Mouse (Mus musculus) ES-Bruce4 (cell line): ENCODE measurements around the gene Mllt1. TPM values are rescaled to one million over a fixed set of nuclear protein-coding genes. Genes with fewer than 3 reads are reported as not detected.

ENCODE experiments used
- H3K27ac ChIP-seq: 2 replicates; pipeline ENCODE4 v1.5.1; 2012; ENCODE audit warnings: low read length, inconsistent platforms; ENCODE audit not compliant: insufficient read depth
- H3K27me3 ChIP-seq: 2 replicates; pipeline ENCODE4 v1.6.1; 2012; ENCODE audit warnings: mild to moderate bottlenecking, low read length, inconsistent platforms; ENCODE audit not compliant: control insufficient read depth, poor library complexity, insufficient read depth, severe bottlenecking
- H3K36me3 ChIP-seq: 2 replicates; pipeline ENCODE4 v1.6.1; 2012; ENCODE audit warnings: inconsistent platforms, mild to moderate bottlenecking, low read length, moderate library complexity; ENCODE audit not compliant: control insufficient read depth, poor library complexity, insufficient read depth, severe bottlenecking
- H3K4me1 ChIP-seq: one replicate; pipeline ENCODE4 v1.8.1; 2011; ENCODE audit warnings: low read length; ENCODE audit not compliant: control insufficient read depth, insufficient read depth
- H3K4me3 ChIP-seq: 2 replicates; pipeline ENCODE4 v1.5.1; 2011; ENCODE audit warnings: low read depth, mild to moderate bottlenecking, low read length
- H3K9ac ChIP-seq: 2 replicates; pipeline ENCODE4 v1.6.1; 2012; ENCODE audit warnings: low read depth, mild to moderate bottlenecking, inconsistent platforms; ENCODE audit not compliant: poor library complexity, severe bottlenecking
- H3K9me3 ChIP-seq: replicated peaks from 2 replicates; pipeline ENCODE4 v1.6.1; 2012; ENCODE audit warnings: mild to moderate bottlenecking, low read length, inconsistent platforms; ENCODE audit not compliant: control insufficient read depth, poor library complexity, insufficient read depth, severe bottlenecking
- CTCF ChIP-seq: IDR thresholded peaks from one replicate; pipeline ENCODE4 v1.8.1; 2011; ENCODE audit warnings: low read depth, low read length
- EP300 ChIP-seq: IDR thresholded peaks from 2 replicates; pipeline ENCODE4 v1.6.1; 2011; ENCODE audit warnings: low read depth, low read length; ENCODE audit not compliant: insufficient read depth
- POLR2A ChIP-seq: IDR thresholded peaks from one replicate; pipeline ENCODE4 v1.8.1; 2011; ENCODE audit warnings: low read length; ENCODE audit not compliant: insufficient read depth
- polyA plus RNA-seq: library from polyadenylated mRNA; stranded (reverse); fragments of >200 nt; gene quantifications from 2 replicates; pipeline ENCODE4 v1.2.4, GENCODE M21; 2011; ENCODE audit warnings: low read depth; ENCODE audit not compliant: missing spikeins, insufficient read depth, insufficient read length

Mllt1 gene
- polyA plus RNA-seq, 1 experiment = 20.7 TPM

DNA sequence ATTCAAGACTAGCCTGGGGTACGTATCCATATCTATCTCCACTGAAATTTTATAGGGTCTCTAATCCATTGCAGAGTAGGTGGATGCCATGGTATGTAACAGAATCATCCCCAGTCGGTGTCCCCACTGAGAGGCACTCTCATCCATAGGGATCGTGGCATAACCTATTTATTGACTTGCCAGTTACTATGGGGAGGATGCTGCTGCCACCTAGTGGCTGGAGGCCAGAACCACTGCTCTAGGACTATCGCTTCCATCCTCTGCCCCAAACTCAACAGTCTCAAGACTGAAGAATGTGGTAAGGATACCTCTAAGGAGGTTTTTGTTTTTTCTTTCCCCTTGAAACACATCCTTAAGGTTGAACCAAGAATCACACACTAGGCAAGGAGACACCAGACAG is 77.0 kb downstream of the Mllt1 start:
- TF ChIP-seq POLR2A (no peak), EP300 (peak; percentile 30; the same call in 1 of the 2 replicates), CTCF (peak; percentile 99)
- Histone ChIP-seq H3K9me3 (no peaks in the 10 kb centered on the region), H3K27me3 (no peaks in the 10 kb centered on the region), H3K9ac (no peak overlapping the region; the same call in 1 of the 2 replicates), H3K27ac (peak overlapping the region; percentile 74), H3K4me3 (no peak overlapping the region), H3K4me1 (peaks cover 3% of the 10 kb centered on the region), H3K36me3 (no peaks in the 10 kb centered on the region)

DNA sequence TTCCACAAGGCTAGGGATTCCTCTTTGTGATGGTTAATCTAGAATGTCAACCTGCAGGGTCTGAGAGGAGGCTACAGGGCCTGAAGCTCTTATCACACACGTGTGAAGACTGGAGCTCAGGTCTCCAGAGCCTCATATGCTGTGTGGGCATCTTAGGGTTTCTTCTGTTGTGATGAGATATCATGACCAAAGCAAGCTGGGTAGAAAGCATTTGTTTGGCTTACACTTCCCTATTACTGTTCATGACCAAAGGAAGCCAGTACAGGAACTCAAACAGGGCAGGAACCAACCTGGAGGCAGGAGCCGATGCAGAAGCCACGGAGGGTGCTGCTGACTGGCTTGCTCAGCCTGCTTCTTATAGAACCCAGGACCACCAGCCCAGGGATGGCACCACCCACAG is 79.8 kb downstream of the Mllt1 start:
- Histone ChIP-seq H3K9me3 (no peaks in the 10 kb centered on the region), H3K9ac (no peak overlapping the region), H3K4me1 (no peaks in the 10 kb centered on the region), H3K4me3 (no peak overlapping the region), H3K27ac (no peak overlapping the region), H3K36me3 (no peaks in the 10 kb centered on the region), H3K27me3 (no peaks in the 10 kb centered on the region)
- no peak for TF ChIP-seq CTCF
- no peak for TF ChIP-seq EP300
- TF ChIP-seq POLR2A = no peak

DNA sequence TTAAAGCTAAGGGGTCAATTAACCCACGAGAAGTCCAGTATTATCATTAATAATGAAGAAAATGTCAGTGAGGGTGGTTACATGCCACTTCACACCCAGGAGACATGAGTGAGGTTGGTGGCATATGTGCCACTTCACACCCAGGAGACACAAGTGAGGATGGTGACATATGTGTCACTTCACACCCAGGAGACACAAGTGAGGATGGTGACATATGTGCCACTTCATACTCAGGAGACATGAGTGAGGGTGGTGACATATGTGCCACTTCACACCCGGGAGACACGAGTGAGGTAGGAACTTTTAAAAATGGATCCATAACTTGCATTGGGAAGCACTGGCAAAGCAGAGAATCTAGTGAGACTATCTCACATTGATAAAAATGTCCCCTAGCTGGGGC is 84.0 kb downstream of the Mllt1 start:
- no peaks in the 10 kb centered on the region for H3K9me3 ChIP-seq
- TF ChIP-seq POLR2A (no peak), EP300 (no peak)
- H3K4me3 ChIP-seq = no peak overlapping the region
- no peaks in the 10 kb centered on the region for H3K27me3 ChIP-seq
- no peak overlapping the region for H3K27ac ChIP-seq
- no peak overlapping the region for H3K9ac ChIP-seq
- H3K4me1 ChIP-seq = peaks cover 5% of the 10 kb centered on the region
- no peaks in the 10 kb centered on the region for H3K36me3 ChIP-seq

DNA sequence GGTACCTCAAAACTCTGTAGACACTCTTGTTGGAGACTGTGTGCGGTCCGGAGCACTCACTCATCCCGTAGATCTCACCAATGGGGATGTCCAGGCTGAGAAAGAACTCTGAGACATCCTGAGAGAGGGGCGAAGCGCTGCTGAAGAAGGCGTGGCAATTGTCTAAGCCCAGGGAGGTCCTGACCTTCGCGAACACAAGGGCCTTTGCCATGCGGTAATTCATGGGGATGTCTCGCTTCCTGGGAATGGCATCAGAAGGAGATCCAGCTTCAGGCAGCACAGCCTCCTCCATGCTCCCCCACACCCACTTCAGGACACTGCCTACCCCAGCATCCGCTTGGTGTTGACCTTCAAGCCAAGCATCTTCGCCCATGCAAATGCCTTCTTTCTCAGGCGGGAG is 85.5 kb downstream of the Mllt1 start:
- Histone ChIP-seq H3K4me3 (no peak overlapping the region), H3K27ac (no peak overlapping the region), H3K27me3 (no peaks in the 10 kb centered on the region), H3K4me1 (peaks cover 5% of the 10 kb centered on the region), H3K9me3 (no peaks in the 10 kb centered on the region), H3K36me3 (no peaks in the 10 kb centered on the region), H3K9ac (no peak overlapping the region)
- TF ChIP-seq CTCF (no peak), POLR2A (no peak), EP300 (no peak)

DNA sequence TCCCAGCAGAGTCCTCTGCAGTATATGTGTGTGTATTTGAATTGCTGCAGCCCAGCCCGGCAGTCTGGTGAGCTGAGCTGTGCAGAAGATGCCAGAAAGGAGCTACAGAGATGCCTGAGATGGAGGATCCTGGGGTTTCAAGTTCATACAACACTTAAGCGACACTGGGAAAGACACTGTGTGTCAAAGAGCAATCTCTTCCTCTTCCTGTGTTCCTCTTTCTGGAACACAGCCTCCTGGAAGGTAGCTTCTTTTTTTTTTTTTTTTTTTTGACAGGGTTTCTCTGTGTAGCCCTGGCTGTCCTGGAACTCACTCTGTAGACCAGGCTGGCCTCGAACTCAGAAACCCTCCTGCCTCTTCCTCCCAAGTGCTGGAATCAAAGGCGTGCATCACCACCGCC is 86.4 kb downstream of the Mllt1 start:
- Histone ChIP-seq H3K9me3 (no peaks in the 10 kb centered on the region), H3K9ac (no peak overlapping the region), H3K36me3 (no peaks in the 10 kb centered on the region), H3K27ac (no peak overlapping the region), H3K4me1 (peaks cover 5% of the 10 kb centered on the region), H3K4me3 (no peak overlapping the region), H3K27me3 (no peaks in the 10 kb centered on the region)
- TF ChIP-seq EP300 = no peak
- no peak for TF ChIP-seq CTCF
- TF ChIP-seq POLR2A = no peak

DNA sequence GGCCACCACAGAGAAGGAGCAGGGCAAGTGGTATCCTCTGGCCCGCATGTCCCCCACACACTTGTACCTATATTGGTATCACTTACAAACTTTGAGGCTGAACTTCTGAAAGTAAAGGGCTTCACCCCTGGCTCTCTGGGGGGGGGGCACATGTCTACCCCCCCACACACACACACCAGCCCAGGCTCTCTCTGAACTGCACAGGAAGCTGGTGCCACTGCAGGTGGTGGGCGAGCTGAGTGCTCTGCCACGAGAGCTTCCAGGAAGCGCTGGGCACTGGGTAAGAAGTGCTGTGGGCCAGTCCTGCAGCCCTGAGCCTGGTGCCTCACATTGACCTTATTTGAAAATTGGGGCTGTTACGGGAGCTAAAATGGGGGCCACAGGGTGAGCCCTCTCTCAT is 91.5 kb downstream of the Mllt1 start:
- Histone ChIP-seq H3K27me3 (no peaks in the 10 kb centered on the region), H3K9ac (no peak overlapping the region), H3K4me1 (no peaks in the 10 kb centered on the region), H3K36me3 (no peaks in the 10 kb centered on the region), H3K9me3 (no peaks in the 10 kb centered on the region), H3K27ac (no peak overlapping the region), H3K4me3 (no peak overlapping the region)
- TF ChIP-seq EP300 (no peak), CTCF (no peak), POLR2A (no peak)

Other genes starting within 250 kb of the Mllt1 start
- gene Ndufa11, start 217.6 kb downstream of the Mllt1 start, polyA plus RNA-seq = 152 and 177 TPM in 2 replicates
- 23.2 and 24.2 TPM in 2 replicates for gene Vmac, start 217.4 kb downstream of the Mllt1 start, polyA plus RNA-seq
- gene Nrtn, start 177.9 kb downstream of the Mllt1 start, polyA plus RNA-seq = 8.1 and 10.8 TPM in 2 replicates
- 18.4 and 18.9 TPM in 2 replicates for gene Dus3l, start 170.7 kb downstream of the Mllt1 start, polyA plus RNA-seq
- gene Prr22, start 165.2 kb downstream of the Mllt1 start, polyA plus RNA-seq = not detected in 2 replicates
- 27.5 and 30.5 TPM in 2 replicates for gene Rfx2, start 104.4 kb downstream of the Mllt1 start, polyA plus RNA-seq
- 0.46 and 0.68 TPM in 2 replicates for gene Acsbg2, start 61.0 kb downstream of the Mllt1 start, polyA plus RNA-seq
- 8.0 and 8.4 TPM in 2 replicates for gene 1700061G19Rik, start 59.9 kb downstream of the Mllt1 start, polyA plus RNA-seq
- gene Acer1, start 46.7 kb upstream of the Mllt1 start, polyA plus RNA-seq = 0.37 and 0.49 TPM in 2 replicates
- gene Clpp, start 54.9 kb upstream of the Mllt1 start, polyA plus RNA-seq = 47.7 and 59.9 TPM in 2 replicates
- 16.0 and 21.3 TPM in 2 replicates for gene Alkbh7, start 61.9 kb upstream of the Mllt1 start, polyA plus RNA-seq
- gene Pspn, start 64.6 kb upstream of the Mllt1 start, polyA plus RNA-seq = not detected in 2 replicates
- 70.2 and 74.1 TPM in 2 replicates for gene Gtf2f1, start 75.9 kb upstream of the Mllt1 start, polyA plus RNA-seq
- gene Gm17949, start 76.1 kb upstream of the Mllt1 start, polyA plus RNA-seq = 0.56 TPM in 1 of 2 replicates, not detected in the other
- 166 and 176 TPM in 2 replicates for gene Khsrp, start 96.1 kb upstream of the Mllt1 start, polyA plus RNA-seq
- gene Slc25a41, start 106.2 kb upstream of the Mllt1 start, polyA plus RNA-seq = not detected in 2 replicates
- 53.5 and 57.7 TPM in 2 replicates for gene Crb3, start 123.7 kb upstream of the Mllt1 start, polyA plus RNA-seq
- gene Slc25a23, start 124.4 kb upstream of the Mllt1 start, polyA plus RNA-seq = 24.2 and 24.5 TPM in 2 replicates
- gene Dennd1c, start 143.1 kb upstream of the Mllt1 start, polyA plus RNA-seq = 6.6 and 8.9 TPM in 2 replicates
- 5.8 and 12.6 TPM in 2 replicates for gene Tubb4a, start 152.4 kb upstream of the Mllt1 start, polyA plus RNA-seq
- gene Tnfsf9, start 169.9 kb upstream of the Mllt1 start, polyA plus RNA-seq = 8.1 and 9.1 TPM in 2 replicates
- gene Cd70, start 214.4 kb upstream of the Mllt1 start, polyA plus RNA-seq = not detected in 2 replicates